Mouse (Mus musculus) heart, adult 2 months (tissue): Measurements from ENCODE around the gene Gm17359. TPM values are rescaled to one million over a fixed set of nuclear protein-coding genes. Genes with fewer than 3 reads are reported as not detected.

Source experiments
- DNase-seq, 2 experiments: peaks; one replicate each; pipeline ENCODE4 v3.0.0; 2021
- H3K27ac ChIP-seq: fragments of 200-600 bp; 2 replicates; pipeline ENCODE4 v1.8.1; 2022
- H3K27me3 ChIP-seq: fragments of 200-500 bp; 2 replicates; pipeline ENCODE4 v1.6.1; 2012; ENCODE audit warnings: mild to moderate bottlenecking, low read length, inconsistent platforms, mixed read lengths; ENCODE audit not compliant: control insufficient read depth, insufficient read depth
- H3K36me3 ChIP-seq: fragments of 200-500 bp; 2 replicates; pipeline ENCODE4 v1.6.1; 2012; ENCODE audit warnings: low read length, inconsistent platforms; ENCODE audit not compliant: control insufficient read depth, insufficient read depth
- H3K4me1 ChIP-seq: fragments of 200-500 bp; 2 replicates; pipeline ENCODE4 v1.6.1; 2011; ENCODE audit warnings: low read length; ENCODE audit not compliant: control insufficient read depth, insufficient read depth
- H3K4me3 ChIP-seq: fragments of 200-600 bp; 2 replicates; pipeline ENCODE4 v1.8.1; 2022
- H3K79me2 ChIP-seq: fragments of 200-500 bp; replicated peaks from 2 replicates; pipeline ENCODE4 v1.6.1; 2012; ENCODE audit warnings: mild to moderate bottlenecking, inconsistent platforms, low read length, moderate library complexity, mixed read lengths; ENCODE audit not compliant: control insufficient read depth, insufficient read depth
- H3K9ac ChIP-seq: fragments of 200-500 bp; 2 replicates; pipeline ENCODE4 v1.6.1; 2012; ENCODE audit warnings: low read depth, mild to moderate bottlenecking, control low read depth, inconsistent platforms, low read length, mixed read lengths
- CTCF ChIP-seq: fragments of 200-600 bp; IDR thresholded peaks from 2 replicates; pipeline ENCODE4 v1.8.1; 2022; ENCODE audit warnings: antibody characterized with exemption, mild to moderate bottlenecking, moderate library complexity
- EP300 ChIP-seq: fragments of 200-500 bp; IDR thresholded peaks from 2 replicates; pipeline ENCODE4 v1.6.1; 2011; ENCODE audit warnings: low read depth, low read length, control low read depth; ENCODE audit not compliant: insufficient read depth
- POLR2A ChIP-seq: fragments of 200-500 bp; IDR thresholded peaks from 2 replicates; pipeline ENCODE4 v1.6.1; 2011; ENCODE audit warnings: mild to moderate bottlenecking, low read depth, low read length, control low read depth; ENCODE audit not compliant: insufficient read depth
- WGBS: fragments of 180-500 bp; shearing (Covaris S2); methylation state at CpG from one replicate; pipeline ENCODE4 v1.1.7; 2018; 5-methylcytosine and 5-hydroxymethylcytosine counted together
- intact Hi-C: fragments of 180-260 bp; cut with DNase I; formaldehyde crosslinking; loops from one replicate; pipeline ENCODE4 v1.15.1; 2025
- polyA plus RNA-seq: library from polyadenylated mRNA; depleted of rRNA; stranded (reverse); fragments of >200 nt; gene quantifications from 2 replicates; pipeline ENCODE4 v1.2.3, GENCODE M21; 2012
- total RNA-seq, 2 experiments: library from RNA; stranded (reverse); gene quantifications; 2 replicates each; pipeline ENCODE4 v1.2.3; 2021

Gene Gm17359
- total and polyA plus RNA-seq, 3 experiments = 0.14 TPM; not detected in 2

GRCm38 (mm10) chr3:79474911-79475310 lies 138.4 kb downstream of the Gm17359 start:
- 52% methylated on average over 4 of the region's 4 CpGs for WGBS
- H3K4me3 ChIP-seq = no peak overlapping the region
- no peaks in the 10 kb centered on the region for H3K27me3 ChIP-seq
- H3K27ac ChIP-seq = peak overlapping the region; percentile 71
- TF ChIP-seq POLR2A (no peak), CTCF (no peak), EP300 (no peak)
- H3K9ac ChIP-seq = no peak overlapping the region
- peaks cover 4% of the 10 kb centered on the region for H3K4me1 ChIP-seq
- no peaks in the 10 kb centered on the region for H3K79me2 ChIP-seq
- no peak for DNase-seq
- intact Hi-C loops = loop anchor here (10.0 kb wide), 1 partner anchor 250 kb away; no protein-coding TSS in a partner anchor
- peaks cover 13% of the 10 kb centered on the region for H3K36me3 ChIP-seq

DNA sequence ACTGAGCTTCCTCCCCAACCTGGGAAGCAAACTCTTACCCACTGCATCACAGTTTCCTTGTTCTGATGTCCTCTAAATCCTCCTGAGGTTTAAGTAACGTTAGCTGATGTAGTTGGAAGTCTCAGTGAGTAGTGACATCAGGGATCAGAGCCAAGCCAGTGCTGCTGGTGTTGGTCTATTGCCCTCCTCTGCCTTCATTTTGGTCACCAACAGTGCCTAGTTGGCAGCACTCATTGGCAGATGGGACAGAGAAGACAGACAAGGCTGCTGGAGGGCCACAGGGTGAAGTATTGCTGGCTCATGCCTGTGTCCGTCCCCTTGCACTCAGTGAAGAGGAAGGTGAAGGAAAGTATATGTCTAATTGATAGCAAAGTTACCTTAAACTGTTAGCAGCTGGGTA lies 139.5 kb downstream of the Gm17359 start:
- H3K4me1 ChIP-seq = peaks cover 4% of the 10 kb centered on the region
- TF ChIP-seq POLR2A = no peak
- TF ChIP-seq EP300 = no peak
- no peak for TF ChIP-seq CTCF
- 39% methylated on average over 2 of the region's 2 CpGs for WGBS
- H3K27ac ChIP-seq = peak overlapping the region; percentile 71
- no peak overlapping the region for H3K9ac ChIP-seq
- H3K79me2 ChIP-seq = no peaks in the 10 kb centered on the region
- no peak overlapping the region for H3K4me3 ChIP-seq
- DNase-seq = peak; percentile 28 to 47
- no peaks in the 10 kb centered on the region for H3K27me3 ChIP-seq
- intact Hi-C loops = loop anchor here (10.0 kb wide), 1 partner anchor 251 kb away; no protein-coding TSS in a partner anchor
- peaks cover 13% of the 10 kb centered on the region for H3K36me3 ChIP-seq

- peaks cover 13% of the 10 kb centered on the region for H3K36me3 ChIP-seq
These were observed 141.9 kb downstream of the Gm17359 start for GRCm38 (mm10) chr3:79478400-79478799.

GRCm38 (mm10) chr3:79478880-79479279 lies 142.4 kb downstream of the Gm17359 start:
- Histone ChIP-seq H3K36me3 (peaks cover 13% of the 10 kb centered on the region), H3K79me2 (no peaks in the 10 kb centered on the region), H3K4me3 (no peak overlapping the region), H3K27me3 (no peaks in the 10 kb centered on the region), H3K27ac (no peak overlapping the region), H3K9ac (no peak overlapping the region), H3K4me1 (peaks cover 2% of the 10 kb centered on the region; the same call in 1 of the 2 replicates)
- DNase-seq = no peak
- intact Hi-C loops = loop anchor here (10.0 kb wide), 1 partner anchor 254 kb away; no protein-coding TSS in a partner anchor
- 76% methylated on average over 4 of the region's 4 CpGs for WGBS
- TF ChIP-seq CTCF (no peak), POLR2A (no peak), EP300 (no peak)

More at GRCm38 (mm10) chr3:79478400-79478799, 141.9 kb downstream of the Gm17359 start:
- H3K4me3 ChIP-seq = no peak overlapping the region
- no peaks in the 10 kb centered on the region for H3K79me2 ChIP-seq
- H3K27me3 ChIP-seq = no peaks in the 10 kb centered on the region
- 80% methylated on average over 8 of the region's 8 CpGs for WGBS
- no peak overlapping the region for H3K27ac ChIP-seq
- DNase-seq = no peak
- intact Hi-C loops = loop anchor here (10.0 kb wide), 1 partner anchor 254 kb away; no protein-coding TSS in a partner anchor
- no peak overlapping the region for H3K9ac ChIP-seq
- no peak for TF ChIP-seq CTCF
- no peak for TF ChIP-seq POLR2A
- no peak for TF ChIP-seq EP300
- peaks cover 2% of the 10 kb centered on the region; the same call in 1 of the 2 replicates for H3K4me1 ChIP-seq

DNA sequence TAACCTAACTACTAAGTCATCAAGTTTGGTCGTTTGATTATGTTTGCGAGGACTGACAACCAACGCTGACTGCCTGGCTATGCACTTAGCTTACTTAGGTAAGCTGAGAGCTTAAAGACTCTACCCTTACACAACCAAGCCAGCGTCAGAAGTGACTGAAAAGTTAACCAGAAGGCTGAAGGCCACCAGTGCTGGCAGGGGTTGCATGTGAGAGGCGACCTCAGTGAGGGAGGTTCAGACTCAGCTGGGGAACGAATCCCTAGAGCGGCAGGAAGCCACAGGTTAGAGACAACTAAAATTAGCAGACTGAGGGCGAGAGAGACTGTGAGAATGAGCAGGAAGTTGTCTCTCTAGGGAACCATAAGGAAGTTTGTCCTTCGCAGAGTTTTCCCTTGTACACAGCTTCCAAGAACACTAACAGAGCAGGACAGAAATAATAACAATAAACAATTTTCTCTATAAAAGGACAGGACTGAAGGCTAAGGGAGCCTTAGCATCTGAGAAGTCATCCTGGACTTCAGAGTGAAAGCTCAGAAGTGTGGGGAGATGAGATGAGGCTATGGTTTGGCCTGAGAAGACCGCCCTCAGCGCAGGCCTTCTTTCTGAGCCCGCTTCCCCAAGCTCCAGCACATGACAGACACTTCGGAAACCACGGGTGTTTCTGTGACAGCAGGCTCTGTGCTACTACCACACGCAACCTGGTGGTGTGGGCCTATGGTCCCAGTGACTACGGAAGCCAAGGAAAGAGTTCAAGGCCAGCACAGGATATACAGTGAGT lies 148.0 kb downstream of the Gm17359 start:
- Histone ChIP-seq H3K4me1 (peaks cover 6% of the 10 kb centered on the region), H3K36me3 (no peaks in the 10 kb centered on the region), H3K27me3 (no peaks in the 10 kb centered on the region), H3K27ac (peak overlapping the region; percentile 67), H3K9ac (no peak overlapping the region), H3K79me2 (no peaks in the 10 kb centered on the region), H3K4me3 (no peak overlapping the region)
- TF ChIP-seq CTCF (0 out of 2 replicates have a peak, but pooled peaks have one; percentile 16), EP300 (no peak)
- WGBS = 61% methylated on average over 16 of the region's 16 CpGs
- peak in 1 of 2 experiments; percentile 20 for DNase-seq
- intact Hi-C loops = no loop called here

GRCm38 (mm10) chr3:79488025-79488424 lies 151.6 kb downstream of the Gm17359 start:
- intact Hi-C loops = no loop called here
- TF ChIP-seq CTCF (no peak), POLR2A (no peak), EP300 (no peak)
- no peaks in the 10 kb centered on the region for H3K79me2 ChIP-seq
- 97% methylated on average over 7 of the region's 7 CpGs for WGBS
- H3K4me3 ChIP-seq = no peak overlapping the region
- peaks cover 6% of the 10 kb centered on the region for H3K4me1 ChIP-seq
- H3K27ac ChIP-seq = no peak overlapping the region
- H3K9ac ChIP-seq = no peak overlapping the region
- peaks cover 4% of the 10 kb centered on the region for H3K36me3 ChIP-seq
- DNase-seq = no peak
- H3K27me3 ChIP-seq = no peaks in the 10 kb centered on the region
